Mouse (Mus musculus) intestine, embryonic 15.5 days (tissue): ENCODE results near the gene 1700001C19Rik. TPM values are rescaled to one million over a fixed set of nuclear protein-coding genes. Genes with fewer than 3 reads are reported as not detected.

Experiments used
- polyA plus RNA-seq: library from polyadenylated mRNA; unstranded; fragments of >200 nt; fragmentation: Nextera tagmentation; extraction: Ambion mirVana; gene quantifications from 2 replicates; pipeline ENCODE4 v1.2.1, GENCODE M21; 2015

The 1700001C19Rik gene
- polyA plus RNA-seq, 1 experiment from 2014 or later, result 0.38 TPM

Other genes with a start within 250 kb of the 1700001C19Rik start
- gene Mrps10, start 68.5 kb downstream of the 1700001C19Rik start, polyA plus RNA-seq, result 75.5 and 83.0 TPM in 2 replicates
- gene Guca1b, start 52.0 kb downstream of the 1700001C19Rik start, polyA plus RNA-seq, result 0.52 and 0.78 TPM in 2 replicates
- 2.0 and 2.3 TPM in 2 replicates for gene Guca1a, start 36.8 kb downstream of the 1700001C19Rik start, polyA plus RNA-seq
- gene AI661453, start 761 bp downstream of the 1700001C19Rik start, polyA plus RNA-seq, result 3.1 and 3.7 TPM in 2 replicates
- gene Taf8, start 64.9 kb upstream of the 1700001C19Rik start, polyA plus RNA-seq, result 20.4 and 21.9 TPM in 2 replicates
- gene Ccnd3, start 67.7 kb upstream of the 1700001C19Rik start, polyA plus RNA-seq, result 394 and 407 TPM in 2 replicates
- 20.1 and 22.4 TPM in 2 replicates for gene Bysl, start 174.1 kb upstream of the 1700001C19Rik start, polyA plus RNA-seq
- gene Med20, start 174.2 kb upstream of the 1700001C19Rik start, polyA plus RNA-seq, result 39.8 and 41.2 TPM in 2 replicates
- gene Gm20517, start 174.2 kb upstream of the 1700001C19Rik start, polyA plus RNA-seq, result 0.54 and 0.88 TPM in 2 replicates
- gene Usp49, start 193.3 kb upstream of the 1700001C19Rik start, polyA plus RNA-seq, result 5.9 and 6.3 TPM in 2 replicates